Mouse (Mus musculus) heart, adult 18-20 months (tissue): Measurements from ENCODE around the gene F2. TPM values are rescaled to one million over a fixed set of nuclear protein-coding genes. Genes with fewer than 3 reads are reported as not detected.
"Not testable (repeated sequence)": the region's sequence is repeated elsewhere in the genome, so short reads cannot be mapped to it uniquely, and the experiment has no call there.

Experiments used
- DNase-seq, 2 experiments: peaks; one replicate each; pipeline ENCODE4 v3.0.0; 2021 to 2022; ENCODE audit warnings: mixed read lengths in 1 of 2
- total RNA-seq, 2 experiments: library from RNA; stranded (reverse); gene quantifications; 2 replicates each; pipeline ENCODE4 v1.2.3; 2021

F2 gene
- total RNA-seq, 2 experiments from 2014 or later = not detected

- DNase-seq = no peak
These were observed 9.6 kb upstream of the F2 start for GRCm38 (mm10) chr2:91645811-91646210.

- no peak for DNase-seq
These were observed 9.1 kb upstream of the F2 start for GRCm38 (mm10) chr2:91645354-91645753.

- DNase-seq = no peak
These were observed 7.8 kb upstream of the F2 start for GRCm38 (mm10) chr2:91644021-91644420.

GRCm38 (mm10) chr2:91642825-91643415 lies 6.7 kb upstream of the F2 start:
- no peak for DNase-seq

GRCm38 (mm10) chr2:91638931-91639330 lies 2.7 kb upstream of the F2 start:
- no peak for DNase-seq

- DNase-seq = no peak
These were observed 619 bp upstream of the F2 start for GRCm38 (mm10) chr2:91636727-91637338.

- DNase-seq = no peak
These were observed 728 bp downstream of the F2 start for GRCm38 (mm10) chr2:91635486-91635885.

- DNase-seq = no peak
These were observed 1.4 kb downstream of the F2 start for GRCm38 (mm10) chr2:91634841-91635240.

- no peak for DNase-seq
These were observed 2.8 kb downstream of the F2 start for GRCm38 (mm10) chr2:91633334-91633977.

- DNase-seq = no peak
These were observed 3.9 kb downstream of the F2 start for GRCm38 (mm10) chr2:91632316-91632715.

GRCm38 (mm10) chr2:91631826-91632225 lies 4.4 kb downstream of the F2 start:
- no peak for DNase-seq

GRCm38 (mm10) chr2:91630384-91630783 lies 5.8 kb downstream of the F2 start:
- DNase-seq = no peak

- DNase-seq = no peak
These were observed 6.5 kb downstream of the F2 start for GRCm38 (mm10) chr2:91629682-91630081.

- DNase-seq = no peak
These were observed 8.0 kb downstream of the F2 start for GRCm38 (mm10) chr2:91628171-91628570.

GRCm38 (mm10) chr2:91627486-91627885 lies 8.7 kb downstream of the F2 start:
- no peak for DNase-seq

GRCm38 (mm10) chr2:91623366-91623765 lies 12.8 kb downstream of the F2 start:
- DNase-seq = not testable (repeated sequence)

GRCm38 (mm10) chr2:91622356-91622755 lies 13.9 kb downstream of the F2 start:
- no peak for DNase-seq

GRCm38 (mm10) chr2:91609370-91609769 lies 26.8 kb downstream of the F2 start:
- not testable (repeated sequence) for DNase-seq

- no peak for DNase-seq
These were observed 33.8 kb downstream of the F2 start for GRCm38 (mm10) chr2:91602389-91602788.

- no peak for DNase-seq
These were observed 35.7 kb downstream of the F2 start for GRCm38 (mm10) chr2:91600475-91600874.

GRCm38 (mm10) chr2:91586242-91586641 lies 50.0 kb downstream of the F2 start:
- DNase-seq = no peak

- no peak for DNase-seq
These were observed 55.3 kb downstream of the F2 start for GRCm38 (mm10) chr2:91580894-91581293.
